Mouse (Mus musculus) megakaryocyte, embryonic 14.5 days (primary cell): ENCODE results near the gene Il11.
"Not testable (repeated sequence)": the region's sequence is repeated elsewhere in the genome, so short reads cannot be mapped to it uniquely, and the experiment has no call there.

ENCODE experiments used
- FLI1 ChIP-seq: IDR thresholded peaks from 2 replicates; pipeline ENCODE4 v1.6.1; 2012; ENCODE audit warnings: low read length, inconsistent platforms, mixed read lengths
- GATA1 ChIP-seq: IDR thresholded peaks from 3 replicates; pipeline ENCODE4 v1.6.1; 2012; ENCODE audit warnings: mixed read lengths, low read length, inconsistent platforms, borderline replicate concordance

GRCm38 (mm10) chr7:4811131-4811530 is 28.5 kb upstream of the Il11 start:
- not testable (repeated sequence) for TF ChIP-seq FLI1, GATA1
